Mouse (Mus musculus): ENCODE data around the gene Ngf. TPM values are rescaled to one million over a fixed set of nuclear protein-coding genes. Genes with fewer than 3 reads are reported as not detected.

Ngf gene
- polyA plus RNA-seq, 1 experiment from 2014 or later, result 0.36 TPM

DNA sequence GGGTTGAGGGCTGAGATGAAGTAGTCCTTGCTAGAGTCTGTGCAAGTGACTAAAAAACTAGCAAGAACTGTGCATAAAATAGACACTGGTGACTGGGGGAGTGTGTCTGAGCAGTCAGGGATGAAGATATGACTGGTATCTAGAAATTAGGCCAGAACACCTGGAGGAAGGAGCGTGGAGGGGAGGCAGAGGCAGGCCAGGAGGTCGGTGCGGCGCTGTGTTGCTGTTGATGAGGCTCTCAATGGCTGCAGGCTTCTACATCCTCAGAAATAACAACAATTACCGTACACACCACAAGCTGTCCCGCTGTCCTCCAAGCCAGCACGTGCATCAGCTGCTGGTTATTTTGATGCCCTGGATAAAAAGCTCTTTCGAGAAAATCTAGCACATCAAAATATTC, 2.6 kb upstream of the Ngf start:
- Histone ChIP-seq H3K27me3 (ENCODE audit: control insufficient read depth, insufficient read depth, low read length) (peaks cover 20% of the 10 kb centered on the region), H3K4me3 (ENCODE audit: low read depth, low read length) (no peak overlapping the region), H3K9ac (replicated peaks; ENCODE audit: low read depth, low read length) (no peak overlapping the region), H3K4me2 (ENCODE audit: low read depth, low read length) (no peak overlapping the region), H3K4me1 (ENCODE audit: control insufficient read depth, insufficient read depth, low read length) (no peaks in the 10 kb centered on the region), H3K27ac (ENCODE audit: low read depth, low read length) (no peak overlapping the region), H3K9me3 (ENCODE audit: control insufficient read depth, low read length) (no peaks in the 10 kb centered on the region), H3K36me3 (ENCODE audit: control insufficient read depth, insufficient read depth, low read length) (no peaks in the 10 kb centered on the region)
- ATAC-seq (ENCODE audit: low read depth), result no peak
- 78% methylated on average over 8 of the region's 8 CpGs for WGBS

DNA sequence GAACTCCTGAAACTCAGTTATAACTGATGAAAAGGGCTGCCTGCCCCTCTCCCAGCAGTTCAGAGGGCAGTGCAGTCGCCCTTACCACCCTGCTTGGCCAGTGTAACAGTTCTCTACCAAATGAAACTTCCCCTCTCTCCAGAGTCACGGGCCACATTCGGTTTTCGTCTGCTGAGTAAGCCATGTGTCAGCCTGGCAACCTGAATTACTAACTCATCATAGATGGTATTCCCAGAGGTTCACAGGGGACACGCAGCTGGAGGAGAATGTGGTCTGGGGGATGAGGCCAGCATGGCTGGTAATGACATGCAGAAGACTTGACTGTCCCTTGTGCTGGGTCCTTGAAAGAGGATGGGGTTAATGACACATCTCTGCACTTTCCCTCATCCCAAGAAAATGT, 1.5 kb downstream of the Ngf start:
- H3K9ac ChIP-seq (replicated peaks; ENCODE audit: low read depth, low read length), result no peak overlapping the region
- H3K27me3 ChIP-seq (ENCODE audit: control insufficient read depth, insufficient read depth, low read length), result peaks cover 20% of the 10 kb centered on the region
- no peak for ATAC-seq (ENCODE audit: low read depth)
- WGBS, result 84% methylated on average over 5 of the region's 5 CpGs
- no peak overlapping the region for H3K27ac ChIP-seq (ENCODE audit: low read depth, low read length)
- no peaks in the 10 kb centered on the region for H3K4me1 ChIP-seq (ENCODE audit: control insufficient read depth, insufficient read depth, low read length)
- H3K4me3 ChIP-seq (ENCODE audit: low read depth, low read length), result no peak overlapping the region
- H3K36me3 ChIP-seq (ENCODE audit: control insufficient read depth, insufficient read depth, low read length), result no peaks in the 10 kb centered on the region
- no peak overlapping the region for H3K4me2 ChIP-seq (ENCODE audit: low read depth, low read length)
- H3K9me3 ChIP-seq (ENCODE audit: control insufficient read depth, low read length), result no peaks in the 10 kb centered on the region

DNA sequence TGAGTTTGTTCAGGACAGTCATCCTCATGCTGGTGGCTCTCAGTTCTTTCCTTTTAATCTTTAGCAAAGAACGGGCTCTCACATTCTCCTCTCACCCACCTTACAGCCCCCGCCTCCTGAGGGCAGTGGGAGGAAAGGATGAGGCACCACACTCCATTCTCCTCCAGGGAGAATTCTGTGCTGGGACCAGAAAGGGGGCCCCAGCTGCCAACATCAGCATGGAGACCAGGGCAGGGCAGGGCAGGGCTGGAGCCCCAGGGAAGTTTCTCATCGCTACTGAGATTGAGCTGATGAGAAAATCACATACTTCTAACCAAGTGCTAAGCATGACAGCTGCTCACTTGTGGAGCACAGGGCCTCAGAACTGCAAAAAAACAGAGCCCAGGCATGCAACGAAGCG, 2.1 kb downstream of the Ngf start:
- no peak for ATAC-seq (ENCODE audit: low read depth)
- H3K27ac ChIP-seq (ENCODE audit: low read depth, low read length), result no peak overlapping the region
- H3K4me2 ChIP-seq (ENCODE audit: low read depth, low read length), result no peak overlapping the region
- no peaks in the 10 kb centered on the region for H3K9me3 ChIP-seq (ENCODE audit: control insufficient read depth, low read length)
- 85% methylated on average over 5 of the region's 5 CpGs for WGBS
- H3K4me1 ChIP-seq (ENCODE audit: control insufficient read depth, insufficient read depth, low read length), result no peaks in the 10 kb centered on the region
- no peak overlapping the region for H3K4me3 ChIP-seq (ENCODE audit: low read depth, low read length)
- H3K27me3 ChIP-seq (ENCODE audit: control insufficient read depth, insufficient read depth, low read length), result peaks cover 20% of the 10 kb centered on the region
- no peak overlapping the region for H3K9ac ChIP-seq (replicated peaks; ENCODE audit: low read depth, low read length)
- H3K36me3 ChIP-seq (ENCODE audit: control insufficient read depth, insufficient read depth, low read length), result no peaks in the 10 kb centered on the region

DNA sequence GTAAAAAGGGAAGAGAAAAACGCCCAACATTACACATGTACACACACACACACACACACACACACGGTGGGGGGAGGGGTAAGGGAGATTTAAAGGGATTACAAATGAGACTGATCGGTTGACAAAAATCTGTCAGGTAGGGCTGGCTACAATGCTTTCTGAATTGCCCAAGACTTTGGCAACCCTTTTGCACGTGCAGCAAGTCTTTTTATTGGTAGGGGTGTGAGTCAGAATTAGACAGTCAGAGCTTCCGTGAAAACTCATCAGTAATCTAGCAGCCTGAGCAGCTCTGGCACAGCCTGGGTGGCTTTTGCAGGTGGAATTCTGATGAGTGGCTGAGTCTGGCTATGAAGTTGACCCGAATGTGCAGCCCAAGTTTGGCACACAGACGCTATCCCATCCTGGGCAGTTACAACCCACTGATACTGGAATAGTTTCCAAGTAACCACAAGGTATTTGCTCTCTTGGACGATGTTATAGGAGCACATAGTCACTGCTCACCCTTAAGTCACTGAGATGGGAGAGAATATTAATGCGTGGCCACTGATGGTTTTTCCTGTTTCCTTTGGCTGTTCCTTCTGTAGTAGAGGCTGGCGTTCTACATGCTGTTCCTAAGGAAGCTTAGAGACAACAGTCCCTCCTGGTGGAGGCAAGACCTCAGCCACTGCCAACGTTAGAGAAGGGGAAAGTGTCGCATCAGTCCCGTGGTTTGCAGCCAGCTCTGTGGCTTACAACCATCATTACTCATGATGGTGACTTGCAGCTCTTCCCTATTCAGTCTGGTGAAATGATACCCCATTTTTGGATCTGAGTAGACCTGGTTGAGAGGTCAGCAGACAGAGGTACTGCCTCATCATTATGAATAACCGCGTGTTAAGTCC, 4.8 kb downstream of the Ngf start:
- Histone ChIP-seq H3K9me3 (ENCODE audit: control insufficient read depth, low read length) (no peaks in the 10 kb centered on the region), H3K4me2 (ENCODE audit: low read depth, low read length) (no peak overlapping the region), H3K4me1 (ENCODE audit: control insufficient read depth, insufficient read depth, low read length) (no peaks in the 10 kb centered on the region), H3K4me3 (ENCODE audit: low read depth, low read length) (no peak overlapping the region), H3K27me3 (ENCODE audit: control insufficient read depth, insufficient read depth, low read length) (peaks cover 17% of the 10 kb centered on the region), H3K9ac (replicated peaks; ENCODE audit: low read depth, low read length) (no peak overlapping the region), H3K36me3 (ENCODE audit: control insufficient read depth, insufficient read depth, low read length) (no peaks in the 10 kb centered on the region), H3K27ac (ENCODE audit: low read depth, low read length) (no peak overlapping the region)
- ATAC-seq (ENCODE audit: low read depth), result no peak
- WGBS, result 85% methylated on average over 15 of the region's 15 CpGs

DNA sequence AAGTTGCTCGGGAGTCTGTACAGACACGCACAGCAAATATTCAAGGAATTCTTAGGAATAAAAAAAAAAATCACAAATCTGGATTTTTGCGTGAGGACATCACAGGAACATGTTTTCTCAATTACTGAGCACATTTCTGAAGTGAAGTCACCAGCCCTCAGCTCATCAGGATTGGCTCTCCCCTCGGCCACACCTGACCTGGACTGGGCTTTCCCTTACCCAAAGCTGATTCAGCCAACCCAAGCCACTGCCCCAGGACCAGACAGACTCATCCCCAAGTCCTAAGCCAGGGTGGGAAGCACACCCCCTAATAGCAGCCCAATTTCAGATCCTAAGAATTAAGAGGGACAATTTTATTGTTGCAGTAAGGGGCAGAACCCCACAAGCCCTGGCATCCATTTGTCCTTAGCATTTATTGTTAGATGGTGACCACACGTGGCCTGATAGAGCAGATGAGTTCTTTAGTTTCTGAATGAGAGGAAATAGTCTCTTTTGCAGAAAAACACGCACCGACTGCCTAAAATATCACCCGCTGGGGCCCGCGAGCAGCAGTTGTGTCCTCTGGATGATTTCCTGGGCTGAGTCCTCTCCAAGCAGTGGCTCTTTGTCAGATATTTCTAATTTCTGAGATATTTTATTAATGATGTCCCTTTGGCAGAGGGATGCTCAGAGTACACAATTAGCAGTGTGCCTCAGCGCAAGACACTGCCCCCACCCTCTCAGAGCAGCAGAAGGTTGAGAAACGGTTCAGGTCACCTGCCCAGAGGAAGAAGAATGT, 8.4 kb downstream of the Ngf start:
- Histone ChIP-seq H3K9me3 (ENCODE audit: control insufficient read depth, low read length) (no peaks in the 10 kb centered on the region), H3K4me3 (ENCODE audit: low read depth, low read length) (no peak overlapping the region), H3K4me2 (ENCODE audit: low read depth, low read length) (no peak overlapping the region), H3K27ac (ENCODE audit: low read depth, low read length) (no peak overlapping the region), H3K27me3 (ENCODE audit: control insufficient read depth, insufficient read depth, low read length) (no peaks in the 10 kb centered on the region), H3K4me1 (ENCODE audit: control insufficient read depth, insufficient read depth, low read length) (no peaks in the 10 kb centered on the region), H3K9ac (replicated peaks; ENCODE audit: low read depth, low read length) (no peak overlapping the region), H3K36me3 (ENCODE audit: control insufficient read depth, insufficient read depth, low read length) (no peaks in the 10 kb centered on the region)
- no peak for ATAC-seq (ENCODE audit: low read depth)
- 87% methylated on average over 12 of the region's 12 CpGs for WGBS

DNA sequence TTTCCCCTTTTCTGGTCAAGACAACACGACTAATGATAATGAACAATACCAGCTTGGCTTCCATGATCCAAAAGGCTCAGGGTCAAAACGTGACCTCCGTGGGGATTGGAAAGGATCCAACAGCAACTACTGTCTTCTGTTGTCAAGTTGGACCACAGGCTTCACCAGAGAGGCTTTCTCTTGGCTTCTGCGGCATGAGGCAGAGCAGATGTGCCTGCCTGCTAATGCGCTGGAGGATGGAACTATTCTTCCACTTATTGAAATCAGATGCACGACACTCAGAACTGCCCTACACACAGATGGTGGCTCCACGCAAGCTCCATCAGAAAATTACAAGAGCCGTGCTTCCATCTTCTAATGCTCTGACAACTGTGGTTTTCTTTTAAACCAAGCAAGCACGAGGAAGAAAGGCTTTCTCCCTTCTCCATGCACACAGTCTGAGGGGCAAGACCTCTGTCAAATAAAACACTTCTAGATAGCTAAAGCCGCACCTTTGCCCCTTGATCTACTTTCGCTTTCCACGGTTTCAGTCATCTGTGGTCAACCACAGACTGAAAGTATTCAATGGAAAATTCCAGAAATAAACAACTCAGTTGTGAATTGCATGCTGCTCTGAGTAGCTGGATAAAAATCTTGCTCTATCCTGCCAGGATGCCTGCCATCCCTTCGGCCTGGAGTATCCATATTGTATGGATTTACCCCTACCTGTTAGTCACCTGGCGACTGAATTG, 20.8 kb downstream of the Ngf start:
- H3K9ac ChIP-seq (replicated peaks; ENCODE audit: low read depth, low read length), result no peak overlapping the region
- no peak overlapping the region for H3K4me2 ChIP-seq (ENCODE audit: low read depth, low read length)
- no peaks in the 10 kb centered on the region for H3K36me3 ChIP-seq (ENCODE audit: control insufficient read depth, insufficient read depth, low read length)
- no peak for ATAC-seq (ENCODE audit: low read depth)
- WGBS, result 74% methylated on average over 14 of the region's 14 CpGs
- no peaks in the 10 kb centered on the region for H3K9me3 ChIP-seq (ENCODE audit: control insufficient read depth, low read length)
- H3K4me3 ChIP-seq (ENCODE audit: low read depth, low read length), result no peak overlapping the region
- no peaks in the 10 kb centered on the region for H3K4me1 ChIP-seq (ENCODE audit: control insufficient read depth, insufficient read depth, low read length)
- H3K27me3 ChIP-seq (ENCODE audit: control insufficient read depth, insufficient read depth, low read length), result no peaks in the 10 kb centered on the region
- H3K27ac ChIP-seq (ENCODE audit: low read depth, low read length), result no peak overlapping the region

DNA sequence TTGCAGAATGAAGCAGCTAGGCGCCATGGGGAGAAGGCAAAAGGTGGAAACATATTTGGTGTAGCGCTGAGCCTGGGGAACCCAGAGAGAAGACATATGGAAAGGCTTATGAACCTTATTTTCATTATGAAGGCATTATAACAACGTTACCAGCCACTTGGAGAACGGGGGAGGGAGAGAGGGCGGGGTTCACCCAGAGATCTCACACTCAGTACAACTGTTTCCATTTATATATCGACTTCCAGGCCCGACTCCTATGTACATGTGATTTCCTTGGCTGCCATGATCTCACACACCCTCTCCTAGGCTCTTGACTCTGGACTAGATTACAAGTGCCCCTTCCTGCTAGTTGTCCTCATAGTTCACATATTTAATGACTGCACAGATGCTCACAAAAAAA, 28.4 kb downstream of the Ngf start:
- Histone ChIP-seq H3K4me2 (ENCODE audit: low read depth, low read length) (no peak overlapping the region), H3K4me1 (ENCODE audit: control insufficient read depth, insufficient read depth, low read length) (no peaks in the 10 kb centered on the region), H3K36me3 (ENCODE audit: control insufficient read depth, insufficient read depth, low read length) (no peaks in the 10 kb centered on the region), H3K4me3 (ENCODE audit: low read depth, low read length) (no peak overlapping the region), H3K9ac (replicated peaks; ENCODE audit: low read depth, low read length) (no peak overlapping the region), H3K27ac (ENCODE audit: low read depth, low read length) (no peak overlapping the region), H3K27me3 (ENCODE audit: control insufficient read depth, insufficient read depth, low read length) (no peaks in the 10 kb centered on the region), H3K9me3 (ENCODE audit: control insufficient read depth, low read length) (no peaks in the 10 kb centered on the region)
- WGBS, result 87% methylated on average over 7 of the region's 7 CpGs
- no peak for ATAC-seq (ENCODE audit: low read depth)

DNA sequence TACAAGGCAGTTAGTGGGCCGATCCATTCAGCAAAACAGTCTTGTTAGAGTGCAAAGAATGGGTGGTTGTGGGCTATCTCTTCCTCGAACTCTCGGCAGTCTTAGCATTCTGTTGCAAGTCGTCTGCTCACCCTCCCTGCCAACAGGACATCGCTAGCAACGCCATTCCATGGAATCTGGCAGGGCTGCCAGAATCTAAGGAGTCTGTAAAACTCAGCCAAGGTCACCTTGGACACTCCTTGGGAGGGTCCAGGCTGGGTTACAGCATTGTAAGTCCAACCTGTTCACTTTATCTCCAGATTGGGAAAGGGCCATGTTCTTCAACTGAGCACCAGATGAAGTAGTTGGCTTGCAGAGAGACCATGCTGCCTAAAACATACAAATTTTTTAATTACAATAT, 29.2 kb downstream of the Ngf start:
- Histone ChIP-seq H3K4me3 (ENCODE audit: low read depth, low read length) (no peak overlapping the region), H3K9me3 (ENCODE audit: control insufficient read depth, low read length) (no peaks in the 10 kb centered on the region), H3K27ac (ENCODE audit: low read depth, low read length) (no peak overlapping the region), H3K27me3 (ENCODE audit: control insufficient read depth, insufficient read depth, low read length) (no peaks in the 10 kb centered on the region), H3K36me3 (ENCODE audit: control insufficient read depth, insufficient read depth, low read length) (no peaks in the 10 kb centered on the region), H3K4me1 (ENCODE audit: control insufficient read depth, insufficient read depth, low read length) (no peaks in the 10 kb centered on the region), H3K4me2 (ENCODE audit: low read depth, low read length) (no peak overlapping the region), H3K9ac (replicated peaks; ENCODE audit: low read depth, low read length) (no peak overlapping the region)
- 82% methylated on average over 6 of the region's 6 CpGs for WGBS
- no peak for ATAC-seq (ENCODE audit: low read depth)

DNA sequence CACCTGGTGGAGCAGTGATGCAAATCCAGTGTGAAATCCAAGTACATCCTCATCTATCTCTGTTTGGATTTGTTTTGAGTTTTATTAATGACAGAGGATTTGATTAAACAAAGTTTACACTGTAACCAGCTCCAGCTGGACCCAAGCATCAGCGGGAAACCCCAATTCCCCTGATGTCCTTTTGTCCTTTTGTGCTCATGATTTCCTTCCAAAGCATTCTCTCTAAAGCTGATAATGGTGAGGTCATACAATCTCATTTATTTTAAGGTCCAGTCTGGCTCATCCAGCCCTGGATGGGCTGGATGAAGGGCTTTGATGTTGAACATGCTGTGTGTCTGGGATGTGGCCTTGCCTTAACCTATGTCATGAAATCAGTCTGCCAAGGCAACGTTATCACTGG, 30.3 kb downstream of the Ngf start:
- Histone ChIP-seq H3K27me3 (ENCODE audit: control insufficient read depth, insufficient read depth, low read length) (no peaks in the 10 kb centered on the region), H3K4me1 (ENCODE audit: control insufficient read depth, insufficient read depth, low read length) (no peaks in the 10 kb centered on the region), H3K36me3 (ENCODE audit: control insufficient read depth, insufficient read depth, low read length) (no peaks in the 10 kb centered on the region), H3K9ac (replicated peaks; ENCODE audit: low read depth, low read length) (no peak overlapping the region), H3K27ac (ENCODE audit: low read depth, low read length) (no peak overlapping the region), H3K4me2 (ENCODE audit: low read depth, low read length) (no peak overlapping the region), H3K4me3 (ENCODE audit: low read depth, low read length) (no peak overlapping the region), H3K9me3 (ENCODE audit: control insufficient read depth, low read length) (no peaks in the 10 kb centered on the region)
- ATAC-seq (ENCODE audit: low read depth), result no peak
- WGBS, result 80% methylated on average over 2 of the region's 2 CpGs

All from neural tube, embryonic 14.5 days (tissue).